Mouse (Mus musculus) left cerebral cortex, postnatal 4 days (tissue): ENCODE measurements around the gene Fbxo41. TPM values are rescaled to one million over a fixed set of nuclear protein-coding genes. Genes with fewer than 3 reads are reported as not detected.
A peak's percentile ranks its signal among the peaks of the same experiment; 100 is the strongest.
"Not testable (repeated sequence)": the region's sequence is repeated elsewhere in the genome, so short reads cannot be mapped to it uniquely, and the experiment has no call there.

Experiments used
- DNase-seq: peaks from one replicate; pipeline ENCODE4 v3.0.0-alpha.2; 2022
- intact Hi-C: fragments of 180-260 bp; cut with DNase I; formaldehyde crosslinking; loops from one replicate; pipeline ENCODE4 v1.15.1; 2025
- total RNA-seq, 2 experiments: library from RNA; stranded (reverse); gene quantifications; 2 replicates each; pipeline ENCODE4 v1.2.3; 2021

Gene Fbxo41
- total RNA-seq, 2 experiments from 2014 or later, result 88.6 to 89.6 TPM

- intact Hi-C loops, result no loop called here
- DNase-seq, result peak; percentile 99
These were observed 51.8 kb downstream of the Fbxo41 start, which contains the start of gene Cct7 for GRCm38 (mm10) chr6:85450697-85451663. Gene Cct7, plus strand, starts transcription at chr6:85451514.

- intact Hi-C loops, DNase-seq: not testable (repeated sequence)
These were observed 52.7 kb downstream of the Fbxo41 start for GRCm38 (mm10) chr6:85450140-85450539.

- no peak for DNase-seq
- intact Hi-C loops, result no loop called here
These were observed 55.4 kb downstream of the Fbxo41 start for GRCm38 (mm10) chr6:85447351-85447750.

- intact Hi-C loops, result no loop called here
- no peak for DNase-seq
These were observed 57.5 kb downstream of the Fbxo41 start for GRCm38 (mm10) chr6:85445286-85445685.

- intact Hi-C loops, result no loop called here
- no peak for DNase-seq
These were observed 58.4 kb downstream of the Fbxo41 start for GRCm38 (mm10) chr6:85444266-85444965.

GRCm38 (mm10) chr6:85443488-85444233, 59.1 kb downstream of the Fbxo41 start:
- intact Hi-C loops, result no loop called here

GRCm38 (mm10) chr6:85441142-85441541, 61.7 kb downstream of the Fbxo41 start:
- intact Hi-C loops, result no loop called here
- no peak for DNase-seq

More at GRCm38 (mm10) chr6:85443488-85444233, 59.1 kb downstream of the Fbxo41 start:
- no peak for DNase-seq

GRCm38 (mm10) chr6:85436631-85437030, 66.2 kb downstream of the Fbxo41 start:
- no peak for DNase-seq

GRCm38 (mm10) chr6:85436204-85436603, 66.6 kb downstream of the Fbxo41 start:
- DNase-seq, result no peak
- intact Hi-C loops, result no loop called here

More at GRCm38 (mm10) chr6:85436631-85437030, 66.2 kb downstream of the Fbxo41 start:
- intact Hi-C loops, result no loop called here

GRCm38 (mm10) chr6:85433865-85434264, 68.9 kb downstream of the Fbxo41 start:
- intact Hi-C loops, result no loop called here
- DNase-seq, result no peak

GRCm38 (mm10) chr6:85431842-85432431, 70.9 kb downstream of the Fbxo41 start, which contains the start of gene Smyd5:
Gene Smyd5, plus strand, starts transcription at chr6:85431989.
- peak; percentile 83 for DNase-seq
- intact Hi-C loops, result no loop called here

GRCm38 (mm10) chr6:85431274-85431841, 71.4 kb downstream of the Fbxo41 start:
- DNase-seq, result no peak

GRCm38 (mm10) chr6:85423836-85424379, 78.9 kb downstream of the Fbxo41 start, which contains the start of gene Noto:
Gene Noto, plus strand, starts transcription at chr6:85423886.
- intact Hi-C loops, result no loop called here
- DNase-seq, result no peak

More at GRCm38 (mm10) chr6:85431274-85431841, 71.4 kb downstream of the Fbxo41 start:
- intact Hi-C loops, result no loop called here

Other genes starting within 250 kb of the Fbxo41 start
- gene Sfxn5, start 169.6 kb downstream of the Fbxo41 start, total RNA-seq, result 10 to 100 TPM; 63.9 to 69.7 TPM
- gene Rab11fip5, start 128.4 kb downstream of the Fbxo41 start, total RNA-seq, result 10 to 100 TPM; 51.7 to 54.1 TPM
- not detected for gene Noto, start 79.1 kb downstream of the Fbxo41 start, total RNA-seq
- 10 to 100 TPM; 65.9 to 67.5 TPM for gene Smyd5, start 71.0 kb downstream of the Fbxo41 start, total RNA-seq
- gene Cct7, start 51.5 kb downstream of the Fbxo41 start, total RNA-seq, result 100 to 1,000 TPM; 310 to 311 TPM
- 10 to 100 TPM; 14.4 to 17.8 TPM for gene Pradc1, start 51.0 kb downstream of the Fbxo41 start, total RNA-seq
- gene Egr4, start 10.6 kb upstream of the Fbxo41 start, total RNA-seq, result 1 to 10 TPM; 4.7 to 6.0 TPM
- 10 to 100 TPM; 13.4 to 13.5 TPM for gene Alms1, start 84.5 kb upstream of the Fbxo41 start, total RNA-seq
- under 1 TPM in 1 of 2 experiments, not detected in 1; 0.46 TPM for gene Nat8f7, start 210.2 kb upstream of the Fbxo41 start, total RNA-seq